Mouse (Mus musculus) E14TG2a.4 (cell line): Measurements from ENCODE around the gene Birc7.

Source experiments
- H3K27me3 ChIP-seq: 2 replicates; pipeline ENCODE4 v1.6.1; 2014; ENCODE audit warnings: low read length, control low read depth; ENCODE audit not compliant: insufficient read depth
- H3K36me3 ChIP-seq: 2 replicates; pipeline ENCODE4 v1.6.1; 2014; ENCODE audit warnings: low read length, control low read depth; ENCODE audit not compliant: insufficient read depth
- H3K4me1 ChIP-seq: replicated peaks from 2 replicates; pipeline ENCODE4 v1.6.1; 2014; ENCODE audit warnings: low read depth, low read length, control low read depth
- H3K4me3 ChIP-seq: replicated peaks from 2 replicates; pipeline ENCODE4 v1.5.1; 2014; ENCODE audit warnings: mild to moderate bottlenecking, low read length
- H3K9me3 ChIP-seq: 2 replicates; pipeline ENCODE4 v1.6.1; 2014; ENCODE audit warnings: low read length, control low read depth
- CTCF ChIP-seq: conservative IDR thresholded peaks from 2 replicates; pipeline ENCODE4 v1.5.1; 2014; ENCODE audit warnings: low read length
- NANOG ChIP-seq: IDR thresholded peaks from 2 replicates; pipeline ENCODE4 v1.6.1; 2014; ENCODE audit warnings: borderline replicate concordance, low read length, mixed read lengths
- POU5F1 ChIP-seq: IDR thresholded peaks from 2 replicates; pipeline ENCODE4 v1.6.1; 2014; ENCODE audit warnings: low read length, borderline replicate concordance

Birc7 gene

GRCm38 (mm10) chr2:180922739-180923138 lies 6.1 kb upstream of the Birc7 start:
- Histone ChIP-seq H3K4me3 (no peak overlapping the region), H3K4me1 (peaks cover 34% of the 10 kb centered on the region), H3K9me3 (no peaks in the 10 kb centered on the region), H3K36me3 (peaks cover 17% of the 10 kb centered on the region), H3K27me3 (no peaks in the 10 kb centered on the region)
- no peak for TF ChIP-seq CTCF

GRCm38 (mm10) chr2:180925176-180925575 lies 3.6 kb upstream of the Birc7 start:
- Histone ChIP-seq H3K4me3 (no peak overlapping the region), H3K9me3 (no peaks in the 10 kb centered on the region), H3K27me3 (no peaks in the 10 kb centered on the region), H3K4me1 (peaks cover 25% of the 10 kb centered on the region), H3K36me3 (no peaks in the 10 kb centered on the region)
- TF ChIP-seq CTCF (peak; percentile 94), NANOG (no peak), POU5F1 (no peak)

DNA sequence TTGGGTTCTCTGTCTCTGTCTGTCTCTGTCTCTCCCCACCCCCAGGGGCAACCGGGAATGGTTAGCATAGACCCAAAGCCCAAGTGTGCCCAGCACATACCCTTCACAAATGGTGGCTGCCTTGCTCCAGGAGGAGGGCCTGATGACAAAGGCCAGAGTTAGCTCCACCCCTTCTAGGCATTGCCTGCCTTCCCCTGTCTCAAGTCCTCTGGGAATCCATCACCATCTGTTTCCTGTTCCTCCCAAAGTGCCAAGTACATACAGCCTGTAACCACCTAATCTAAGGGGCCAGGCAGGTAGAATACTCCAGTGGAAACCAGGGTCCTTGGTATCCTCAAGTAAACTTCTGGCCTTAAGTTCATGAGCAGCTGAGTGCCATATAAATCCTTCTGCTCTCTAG lies 3.6 kb downstream of the Birc7 start:
- no peaks in the 10 kb centered on the region for H3K36me3 ChIP-seq
- TF ChIP-seq NANOG, result no peak
- H3K27me3 ChIP-seq, result no peaks in the 10 kb centered on the region
- peaks cover 29% of the 10 kb centered on the region for H3K4me1 ChIP-seq
- no peaks in the 10 kb centered on the region for H3K9me3 ChIP-seq
- no peak overlapping the region for H3K4me3 ChIP-seq

- Histone ChIP-seq H3K9me3 (no peaks in the 10 kb centered on the region), H3K36me3 (no peaks in the 10 kb centered on the region; the same call in 1 of the 2 replicates), H3K4me3 (no peak overlapping the region), H3K4me1 (no peaks in the 10 kb centered on the region), H3K27me3 (no peaks in the 10 kb centered on the region)
- TF ChIP-seq POU5F1 (no peak), NANOG (no peak), CTCF (no peak)
These were observed 11.4 kb downstream of the Birc7 start for GRCm38 (mm10) chr2:180940187-180940586.

DNA sequence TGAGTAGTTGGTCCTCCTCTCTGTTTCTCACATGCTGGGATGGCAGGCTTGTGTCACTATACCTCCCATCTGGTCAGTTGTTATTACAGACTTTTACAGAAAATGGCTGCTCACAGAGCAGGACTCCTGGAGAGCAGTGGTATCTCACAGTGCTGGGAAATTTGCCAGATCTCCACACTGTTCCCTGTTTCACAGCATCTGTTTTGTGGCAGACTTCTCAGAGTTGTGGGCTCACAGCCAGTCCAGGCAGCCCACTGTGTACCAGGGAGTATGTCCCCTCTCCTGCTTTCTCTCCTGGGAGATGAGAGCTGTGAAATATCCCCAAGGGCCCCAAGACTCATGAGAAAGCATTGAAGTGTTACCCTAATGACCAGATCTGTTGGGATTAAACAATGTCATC lies 13.0 kb downstream of the Birc7 start:
- Histone ChIP-seq H3K36me3 (no peaks in the 10 kb centered on the region; the same call in 1 of the 2 replicates), H3K4me1 (no peaks in the 10 kb centered on the region), H3K4me3 (no peak overlapping the region), H3K9me3 (no peaks in the 10 kb centered on the region), H3K27me3 (no peaks in the 10 kb centered on the region)
- no peak for TF ChIP-seq CTCF
- TF ChIP-seq POU5F1, result no peak
- no peak for TF ChIP-seq NANOG

DNA sequence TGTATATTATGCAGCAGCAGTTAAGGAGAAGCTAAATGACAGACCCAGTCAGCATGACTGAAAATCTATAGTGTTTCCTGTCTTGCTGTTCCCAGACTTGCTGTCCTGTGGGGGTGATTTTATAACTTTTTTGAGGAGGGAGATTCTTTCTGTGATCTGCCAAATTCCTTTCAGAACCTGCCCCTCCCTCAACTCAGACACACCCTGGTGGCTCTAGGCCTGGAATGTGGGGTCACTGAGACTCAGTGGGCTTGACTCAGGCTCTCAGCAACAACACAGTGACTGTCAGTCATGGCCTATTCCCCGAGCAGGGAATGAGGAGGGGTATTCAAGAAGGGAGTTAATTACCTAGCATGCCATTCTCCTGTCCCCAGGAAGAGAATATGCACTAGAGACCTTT lies 21.1 kb downstream of the Birc7 start:
- no peaks in the 10 kb centered on the region for H3K9me3 ChIP-seq
- H3K4me3 ChIP-seq, result 0 out of 2 replicates have a peak overlapping the region, but pooled peaks have one; percentile 3
- peaks cover 64% of the 10 kb centered on the region for H3K4me1 ChIP-seq
- TF ChIP-seq CTCF (no peak), POU5F1 (no peak), NANOG (no peak)
- H3K36me3 ChIP-seq, result no peaks in the 10 kb centered on the region
- H3K27me3 ChIP-seq, result peaks cover under 1% of the 10 kb centered on the region; the same call in 1 of the 2 replicates

DNA sequence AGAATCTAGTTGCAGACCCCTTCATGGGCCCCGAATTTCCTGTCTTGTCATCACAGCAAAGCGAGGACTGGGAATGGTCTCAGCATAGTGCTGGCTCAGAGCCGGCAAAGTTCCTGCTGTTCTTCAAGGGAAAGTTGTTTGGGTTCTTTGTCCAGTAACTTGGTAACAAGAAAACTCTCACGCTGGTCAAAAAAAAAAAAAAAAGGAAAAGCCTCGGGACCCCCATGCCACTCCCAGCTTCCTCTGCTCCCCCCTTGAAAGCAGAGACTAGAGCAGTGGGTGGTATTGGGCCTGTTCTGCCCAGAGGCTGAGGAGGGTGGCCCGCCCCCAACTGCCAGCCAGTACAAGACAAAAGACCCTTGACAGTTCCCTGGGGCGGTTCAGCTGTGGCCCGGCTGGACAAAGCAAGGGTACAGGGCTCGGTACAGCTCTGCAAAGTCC lies 23.9 kb downstream of the Birc7 start:
- H3K9me3 ChIP-seq, result no peaks in the 10 kb centered on the region
- H3K27me3 ChIP-seq, result peaks cover 18% of the 10 kb centered on the region
- peak overlapping the region; percentile 82 for H3K4me3 ChIP-seq
- TF ChIP-seq POU5F1 (no peak), NANOG (no peak), CTCF (no peak)
- H3K4me1 ChIP-seq, result peaks cover 70% of the 10 kb centered on the region
- no peaks in the 10 kb centered on the region for H3K36me3 ChIP-seq

DNA sequence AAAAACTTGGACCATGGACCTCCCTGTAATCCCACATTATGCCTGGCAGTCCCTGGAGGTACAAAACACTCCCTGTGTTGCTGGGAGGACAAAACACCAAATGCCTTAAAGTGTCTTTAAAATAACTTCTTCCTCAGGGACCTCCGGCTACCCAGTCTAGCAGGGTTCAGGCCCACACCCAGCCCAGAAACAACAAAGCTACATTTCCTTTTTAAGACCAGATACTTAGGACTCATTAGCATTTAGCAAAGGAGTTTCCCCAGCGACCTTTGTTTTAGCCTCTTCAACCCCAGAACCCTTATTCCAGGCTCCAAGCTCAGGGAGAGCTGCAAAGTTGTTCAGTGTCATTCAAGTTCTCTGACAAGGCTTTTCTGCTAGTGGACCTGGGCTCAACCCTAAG lies 24.8 kb downstream of the Birc7 start:
- TF ChIP-seq CTCF (no peak), NANOG (no peak), POU5F1 (no peak)
- peaks cover 18% of the 10 kb centered on the region for H3K27me3 ChIP-seq
- H3K4me1 ChIP-seq, result peaks cover 66% of the 10 kb centered on the region
- H3K9me3 ChIP-seq, result no peaks in the 10 kb centered on the region
- H3K4me3 ChIP-seq, result peak overlapping the region; percentile 82
- H3K36me3 ChIP-seq, result no peaks in the 10 kb centered on the region

- H3K9me3 ChIP-seq, result no peaks in the 10 kb centered on the region
- no peaks in the 10 kb centered on the region for H3K36me3 ChIP-seq
- peaks cover 59% of the 10 kb centered on the region for H3K4me1 ChIP-seq
- H3K4me3 ChIP-seq, result peak within 1 kb of the TSS; percentile 82
- peaks cover 18% of the 10 kb centered on the region for H3K27me3 ChIP-seq
- no peak for TF ChIP-seq NANOG
- TF ChIP-seq POU5F1, result no peak
- TF ChIP-seq CTCF, result no peak
These were observed 25.5 kb downstream of the Birc7 start, which contains the start of gene Nkain4 for GRCm38 (mm10) chr2:180954061-180955047. Nkain4 (minus strand) TSS chr2:180954699.
